Mouse (Mus musculus): Measurements from ENCODE around the gene Slc44a5. TPM values are rescaled to one million over a fixed set of nuclear protein-coding genes. Genes with fewer than 3 reads are reported as not detected.

The Slc44a5 gene
- polyA plus RNA-seq, 1 experiment from 2014 or later = 0.18 TPM

- Histone ChIP-seq H3K4me3 (ENCODE audit: low read depth, low read length) (no peak overlapping the region), H3K27me3 (ENCODE audit: control insufficient read depth, insufficient read depth, low read depth, low read length) (no peaks in the 10 kb centered on the region), H3K4me1 (ENCODE audit: control insufficient read depth, low read depth, low read length) (no peaks in the 10 kb centered on the region), H3K27ac (ENCODE audit: low read length) (no peak overlapping the region), H3K9me3 (replicated peaks; ENCODE audit: control insufficient read depth, low read length) (no peaks in the 10 kb centered on the region), H3K4me2 (ENCODE audit: low read depth, low read length) (no peak overlapping the region), H3K9ac (ENCODE audit: low read depth, low read length) (no peak overlapping the region), H3K36me3 (ENCODE audit: control insufficient read depth, insufficient read depth) (no peaks in the 10 kb centered on the region)
- no peak for ATAC-seq (ENCODE audit: low read depth)
- 55% methylated on average over 5 of the region's 5 CpGs for WGBS (ENCODE audit: insufficient replicate concordance)
These were observed 138.0 kb downstream of the Slc44a5 start for GRCm38 (mm10) chr3:154111221-154111620.

GRCm38 (mm10) chr3:154114991-154115390, 141.8 kb downstream of the Slc44a5 start:
- no peaks in the 10 kb centered on the region for H3K27me3 ChIP-seq (ENCODE audit: control insufficient read depth, insufficient read depth, low read depth, low read length)
- H3K4me2 ChIP-seq (ENCODE audit: low read depth, low read length) = no peak overlapping the region
- H3K9ac ChIP-seq (ENCODE audit: low read depth, low read length) = no peak overlapping the region
- H3K4me3 ChIP-seq (ENCODE audit: low read depth, low read length) = no peak overlapping the region
- no peaks in the 10 kb centered on the region for H3K4me1 ChIP-seq (ENCODE audit: control insufficient read depth, low read depth, low read length)
- no peak for ATAC-seq (ENCODE audit: low read depth)
- WGBS (ENCODE audit: insufficient replicate concordance) = 59% methylated on average over 9 of the region's 9 CpGs
- no peaks in the 10 kb centered on the region for H3K9me3 ChIP-seq (replicated peaks; ENCODE audit: control insufficient read depth, low read length)
- H3K36me3 ChIP-seq (ENCODE audit: control insufficient read depth, insufficient read depth) = no peaks in the 10 kb centered on the region
- no peak overlapping the region for H3K27ac ChIP-seq (ENCODE audit: low read length)

GRCm38 (mm10) chr3:154115478-154115877, 142.2 kb downstream of the Slc44a5 start:
- H3K36me3 ChIP-seq (ENCODE audit: control insufficient read depth, insufficient read depth) = no peaks in the 10 kb centered on the region

GRCm38 (mm10) chr3:154116000-154116399, 142.8 kb downstream of the Slc44a5 start:
- WGBS (ENCODE audit: insufficient replicate concordance) = 77% methylated on average over 5 of the region's 5 CpGs
- ATAC-seq (ENCODE audit: low read depth) = no peak

More at GRCm38 (mm10) chr3:154115478-154115877, 142.2 kb downstream of the Slc44a5 start:
- no peak overlapping the region for H3K4me3 ChIP-seq (ENCODE audit: low read depth, low read length)
- WGBS (ENCODE audit: insufficient replicate concordance) = 60% methylated on average over 4 of the region's 4 CpGs
- H3K4me2 ChIP-seq (ENCODE audit: low read depth, low read length) = no peak overlapping the region
- no peak overlapping the region for H3K9ac ChIP-seq (ENCODE audit: low read depth, low read length)
- H3K27ac ChIP-seq (ENCODE audit: low read length) = no peak overlapping the region
- no peaks in the 10 kb centered on the region for H3K27me3 ChIP-seq (ENCODE audit: control insufficient read depth, insufficient read depth, low read depth, low read length)
- ATAC-seq (ENCODE audit: low read depth) = no peak
- no peaks in the 10 kb centered on the region for H3K4me1 ChIP-seq (ENCODE audit: control insufficient read depth, low read depth, low read length)
- no peaks in the 10 kb centered on the region for H3K9me3 ChIP-seq (replicated peaks; ENCODE audit: control insufficient read depth, low read length)

GRCm38 (mm10) chr3:154118992-154119603, 145.9 kb downstream of the Slc44a5 start:
- Histone ChIP-seq H3K4me1 (ENCODE audit: control insufficient read depth, low read depth, low read length) (no peaks in the 10 kb centered on the region), H3K4me3 (ENCODE audit: low read depth, low read length) (no peak overlapping the region), H3K27ac (ENCODE audit: low read length) (no peak overlapping the region), H3K4me2 (ENCODE audit: low read depth, low read length) (no peak overlapping the region), H3K9me3 (replicated peaks; ENCODE audit: control insufficient read depth, low read length) (no peaks in the 10 kb centered on the region), H3K9ac (ENCODE audit: low read depth, low read length) (no peak overlapping the region), H3K36me3 (ENCODE audit: control insufficient read depth, insufficient read depth) (no peaks in the 10 kb centered on the region), H3K27me3 (ENCODE audit: control insufficient read depth, insufficient read depth, low read depth, low read length) (no peaks in the 10 kb centered on the region)
- ATAC-seq (ENCODE audit: low read depth) = no peak
- 63% methylated on average over 6 of the region's 6 CpGs for WGBS (ENCODE audit: insufficient replicate concordance)

More at GRCm38 (mm10) chr3:154116000-154116399, 142.8 kb downstream of the Slc44a5 start:
- Histone ChIP-seq H3K27ac (ENCODE audit: low read length) (no peak overlapping the region), H3K9me3 (replicated peaks; ENCODE audit: control insufficient read depth, low read length) (no peaks in the 10 kb centered on the region), H3K4me1 (ENCODE audit: control insufficient read depth, low read depth, low read length) (no peaks in the 10 kb centered on the region), H3K9ac (ENCODE audit: low read depth, low read length) (no peak overlapping the region), H3K36me3 (ENCODE audit: control insufficient read depth, insufficient read depth) (no peaks in the 10 kb centered on the region), H3K4me2 (ENCODE audit: low read depth, low read length) (no peak overlapping the region), H3K27me3 (ENCODE audit: control insufficient read depth, insufficient read depth, low read depth, low read length) (no peaks in the 10 kb centered on the region), H3K4me3 (ENCODE audit: low read depth, low read length) (no peak overlapping the region)

- H3K9me3 ChIP-seq (replicated peaks; ENCODE audit: control insufficient read depth, low read length) = no peaks in the 10 kb centered on the region
- H3K4me1 ChIP-seq (ENCODE audit: control insufficient read depth, low read depth, low read length) = no peaks in the 10 kb centered on the region
- no peaks in the 10 kb centered on the region for H3K36me3 ChIP-seq (ENCODE audit: control insufficient read depth, insufficient read depth)
- WGBS (ENCODE audit: insufficient replicate concordance) = 60% methylated on average over 3 of the region's 3 CpGs
- ATAC-seq (ENCODE audit: low read depth) = no peak
- no peak overlapping the region for H3K4me2 ChIP-seq (ENCODE audit: low read depth, low read length)
- H3K9ac ChIP-seq (ENCODE audit: low read depth, low read length) = no peak overlapping the region
- H3K27me3 ChIP-seq (ENCODE audit: control insufficient read depth, insufficient read depth, low read depth, low read length) = no peaks in the 10 kb centered on the region
- no peak overlapping the region for H3K4me3 ChIP-seq (ENCODE audit: low read depth, low read length)
- H3K27ac ChIP-seq (ENCODE audit: low read length) = no peak overlapping the region
These were observed 149.3 kb downstream of the Slc44a5 start for GRCm38 (mm10) chr3:154122531-154122930.

GRCm38 (mm10) chr3:154124890-154125575, 151.8 kb downstream of the Slc44a5 start:
- Histone ChIP-seq H3K36me3 (ENCODE audit: control insufficient read depth, insufficient read depth) (no peaks in the 10 kb centered on the region), H3K4me2 (ENCODE audit: low read depth, low read length) (no peak overlapping the region), H3K27me3 (ENCODE audit: control insufficient read depth, insufficient read depth, low read depth, low read length) (no peaks in the 10 kb centered on the region), H3K27ac (ENCODE audit: low read length) (no peak overlapping the region), H3K4me1 (ENCODE audit: control insufficient read depth, low read depth, low read length) (no peaks in the 10 kb centered on the region), H3K9me3 (replicated peaks; ENCODE audit: control insufficient read depth, low read length) (no peaks in the 10 kb centered on the region), H3K4me3 (ENCODE audit: low read depth, low read length) (no peak overlapping the region), H3K9ac (ENCODE audit: low read depth, low read length) (no peak overlapping the region)
- WGBS (ENCODE audit: insufficient replicate concordance) = 73% methylated on average over 15 of the region's 15 CpGs
- ATAC-seq (ENCODE audit: low read depth) = no peak

- H3K36me3 ChIP-seq (ENCODE audit: control insufficient read depth, insufficient read depth) = no peaks in the 10 kb centered on the region
- no peaks in the 10 kb centered on the region for H3K9me3 ChIP-seq (replicated peaks; ENCODE audit: control insufficient read depth, low read length)
- H3K27ac ChIP-seq (ENCODE audit: low read length) = no peak overlapping the region
- 66% methylated on average over 7 of the region's 7 CpGs for WGBS (ENCODE audit: insufficient replicate concordance)
- H3K27me3 ChIP-seq (ENCODE audit: control insufficient read depth, insufficient read depth, low read depth, low read length) = no peaks in the 10 kb centered on the region
- H3K9ac ChIP-seq (ENCODE audit: low read depth, low read length) = no peak overlapping the region
- no peak overlapping the region for H3K4me3 ChIP-seq (ENCODE audit: low read depth, low read length)
- peaks cover 6% of the 10 kb centered on the region; the same call in 1 of the 2 replicates for H3K4me1 ChIP-seq (ENCODE audit: control insufficient read depth, low read depth, low read length)
- no peak for ATAC-seq (ENCODE audit: low read depth)
- no peak overlapping the region for H3K4me2 ChIP-seq (ENCODE audit: low read depth, low read length)
These were observed 152.6 kb downstream of the Slc44a5 start for GRCm38 (mm10) chr3:154125768-154126376.

GRCm38 (mm10) chr3:154127246-154127645, 154.0 kb downstream of the Slc44a5 start:
- Histone ChIP-seq H3K4me1 (ENCODE audit: control insufficient read depth, low read depth, low read length) (peaks cover 6% of the 10 kb centered on the region; the same call in 1 of the 2 replicates), H3K4me2 (ENCODE audit: low read depth, low read length) (no peak overlapping the region), H3K4me3 (ENCODE audit: low read depth, low read length) (no peak overlapping the region), H3K9me3 (replicated peaks; ENCODE audit: control insufficient read depth, low read length) (no peaks in the 10 kb centered on the region), H3K9ac (ENCODE audit: low read depth, low read length) (no peak overlapping the region), H3K36me3 (ENCODE audit: control insufficient read depth, insufficient read depth) (no peaks in the 10 kb centered on the region), H3K27ac (ENCODE audit: low read length) (no peak overlapping the region), H3K27me3 (ENCODE audit: control insufficient read depth, insufficient read depth, low read depth, low read length) (no peaks in the 10 kb centered on the region)
- 68% methylated on average over 3 of the region's 3 CpGs for WGBS (ENCODE audit: insufficient replicate concordance)
- ATAC-seq (ENCODE audit: low read depth) = no peak
